8 mouse cellular contexts compared by ENCODE assay signal in the genomic region with DNA sequence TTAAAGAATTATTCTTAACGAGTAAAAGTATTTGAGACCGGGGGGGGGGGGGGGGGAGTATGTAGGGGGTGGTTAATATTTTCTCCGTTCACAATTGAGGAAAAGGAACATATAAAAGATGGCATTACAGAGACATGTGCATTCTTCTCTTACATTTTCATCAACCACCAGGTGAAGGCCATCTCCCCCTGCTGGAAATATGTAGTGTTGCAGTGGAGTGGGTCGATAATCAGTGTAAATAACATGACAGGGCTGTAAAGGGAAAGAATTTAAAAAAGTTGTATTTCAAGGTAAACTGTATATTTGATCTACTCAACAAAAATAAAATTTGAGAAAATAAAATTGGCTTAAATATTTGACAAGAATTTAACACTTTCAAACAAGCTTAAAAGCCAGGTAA. TPM values are rescaled to one million over a fixed set of nuclear protein-coding genes. Genes with fewer than 3 reads are reported as not detected.
DNase-seq lines count a peak whose midpoint lies in the region; ATAC-seq lines count a peak whose summit lies in the region.

No protein-coding gene starts in this region.

- no peak for ATAC-seq in forebrain, embryonic 11.5 days (replicated peaks; ENCODE audit: low FRiP score)
- peak; percentile 92 for ATAC-seq in erythroblast, adult 5-6 weeks (replicated peaks; ENCODE audit: low FRiP score, poor library complexity, severe bottlenecking)

- peaks cover 89% of the 10 kb centered on the region for H3K36me3 ChIP-seq in forebrain, embryonic 10.5 days (replicated peaks)
- peaks cover 3% of the 10 kb centered on the region for H3K36me3 ChIP-seq in forebrain, embryonic 11.5 days (ENCODE audit: control insufficient read depth, insufficient read depth, low read length)

- intact Hi-C loops in left cerebral cortex, postnatal 10 days (cut with DNase I): loop anchor here (5.0 kb wide), 1 partner anchor 237 kb away; no protein-coding TSS in a partner anchor

- H3K4me3 ChIP-seq in forebrain, embryonic 10.5 days: no peak overlapping the region
- no peak overlapping the region for H3K4me3 ChIP-seq in forebrain, embryonic 11.5 days (ENCODE audit: low read depth, low read length)

- H3K27me3 ChIP-seq in forebrain, embryonic 10.5 days (ENCODE audit: poor library complexity, severe bottlenecking): no peaks in the 10 kb centered on the region
- H3K27me3 ChIP-seq in forebrain, embryonic 11.5 days (ENCODE audit: control insufficient read depth, insufficient read depth, low read length): no peaks in the 10 kb centered on the region

- H3K27ac ChIP-seq in forebrain, embryonic 10.5 days: no peak overlapping the region
- no peak overlapping the region for H3K27ac ChIP-seq in forebrain, embryonic 11.5 days (ENCODE audit: low read depth, low read length)

- 79% methylated on average over 4 of the region's 4 CpGs for WGBS in forebrain, embryonic 10.5 days
- WGBS in forebrain, embryonic 11.5 days: 73% methylated on average over 4 of the region's 4 CpGs

- H3K4me2 ChIP-seq in forebrain, embryonic 11.5 days (ENCODE audit: low read depth, low read length, severe bottlenecking): no peak overlapping the region

- H3K4me1 ChIP-seq in forebrain, embryonic 10.5 days: no peaks in the 10 kb centered on the region
- no peaks in the 10 kb centered on the region for H3K4me1 ChIP-seq in forebrain, embryonic 11.5 days (replicated peaks; ENCODE audit: control insufficient read depth, insufficient read depth, low read length)

- no peak overlapping the region for H3K9ac ChIP-seq in forebrain, embryonic 11.5 days (ENCODE audit: low read length)

- peak; percentile 32 for DNase-seq in forebrain, embryonic 10.5 days (ENCODE audit: extremely low spot score, low spot score)
- no peak for DNase-seq in forebrain, embryonic 11.5 days (ENCODE audit: low spot score)
- peak; percentile 8 to 20 for DNase-seq in left cerebral cortex, postnatal 10 days (ENCODE audit: extremely low spot score in 1 of 2, low spot score in 2 of 2)
- DNase-seq in left cerebral cortex, adult 11 months (ENCODE audit: low spot score): no peak
- DNase-seq in T-cell, adult 2 months (ENCODE audit: low spot score): peak; percentile 32
- peak; percentile 9 to 32 for DNase-seq in lung, adult 18-20 months
- DNase-seq in telencephalon, adult 2 months (ENCODE audit: low read depth, low spot score): peak; percentile 6

- H3K9me3 ChIP-seq in forebrain, embryonic 10.5 days: no peaks in the 10 kb centered on the region
- no peaks in the 10 kb centered on the region for H3K9me3 ChIP-seq in forebrain, embryonic 11.5 days (ENCODE audit: control insufficient read depth, low read length)

RNA-seq across cellular contexts. Expression of a gene that starts 17.5 kb away (rescaled TPM):
- polyA plus RNA-seq in forebrain, embryonic 10.5 days (2016; fragmentation: Nextera tagmentation; extraction: Ambion mirVana): 99.4 and 104 TPM in 2 replicates
- polyA plus RNA-seq in forebrain, embryonic 11.5 days (2014; fragmentation: Nextera tagmentation; extraction: Ambion mirVana): 101 and 109 TPM in 2 replicates
- 10 to 100 TPM; 39.9 to 41.1 TPM for total RNA-seq in left cerebral cortex, postnatal 10 days (2021)
- total RNA-seq in erythroblast, adult 5-6 weeks (2015; ENCODE audit: low replicate concordance): 34.9 and 56.7 TPM in 2 replicates
- total RNA-seq in erythroblast, adult 5-6 weeks (2017; ENCODE audit: low replicate concordance): 33.9 and 51.3 TPM in 2 replicates

RNA-seq across cellular contexts. Expression of a gene that starts 17.6 kb away (rescaled TPM):
- 29.0 and 30.0 TPM in 2 replicates for polyA plus RNA-seq in forebrain, embryonic 10.5 days (2016; fragmentation: Nextera tagmentation; extraction: Ambion mirVana)
- polyA plus RNA-seq in forebrain, embryonic 11.5 days (2014; fragmentation: Nextera tagmentation; extraction: Ambion mirVana): 34.3 and 37.2 TPM in 2 replicates
- total RNA-seq in left cerebral cortex, postnatal 10 days (2021): 10 to 100 TPM; 21.8 to 24.0 TPM
- 3.1 and 9.2 TPM in 2 replicates for total RNA-seq in erythroblast, adult 5-6 weeks (2015; ENCODE audit: low replicate concordance)
- total RNA-seq in erythroblast, adult 5-6 weeks (2017; ENCODE audit: low replicate concordance): 6.4 and 7.8 TPM in 2 replicates

Comparison
In these comparisons a context has a peak if more than half of its experiments do, and no peak if none do; other contexts are left out.
1. DNase-seq: peak in forebrain, embryonic 10.5 days (single experiment), left cerebral cortex, postnatal 10 days (2 of 2), T-cell, adult 2 months (single experiment), lung, adult 18-20 months (2 of 2) and telencephalon, adult 2 months (single experiment); none in forebrain, embryonic 11.5 days (single experiment) and left cerebral cortex, adult 11 months (single experiment).